Mouse (Mus musculus): ENCODE results near the gene Narf. TPM values are rescaled to one million over a fixed set of nuclear protein-coding genes. Genes with fewer than 3 reads are reported as not detected.

The Narf gene
- total RNA-seq (2014; rRNA removed) = 39.8 and 44.3 TPM in 2 replicates
- polyA plus RNA-seq (2012; rRNA removed) = 39.5 and 45.3 TPM in 2 replicates

GRCm38 (mm10) chr11:121236564-121237344 is at the start of gene Narf:
Gene Narf (plus strand): TSS chr11:121237253.
- Histone ChIP-seq H3K36me3 (ENCODE audit: control insufficient read depth, insufficient read depth, low read length) (peaks cover 14% of the 10 kb centered on the region), H3K4me1 (ENCODE audit: control insufficient read depth, insufficient read depth, low read length) (peaks cover 2% of the 10 kb centered on the region; the same call in 1 of the 2 replicates), H3K4me3 (ENCODE audit: insufficient read depth, low read depth, low read length) (peak within 1 kb of the TSS; percentile 74), H3K9ac (ENCODE audit: low read depth, low read length) (peak within 1 kb of the TSS; percentile 85), H3K27ac (replicated peaks; ENCODE audit: insufficient read depth, low read depth, low read length) (peak within 1 kb of the TSS; percentile 86), H3K27me3 (ENCODE audit: control insufficient read depth, insufficient read depth, low read length) (no peaks in the 10 kb centered on the region), H3K79me2 (ENCODE audit: control insufficient read depth, insufficient read depth, low read length) (no peaks in the 10 kb centered on the region; the same call in 1 of the 2 replicates)
- peak; percentile 99 for DNase-seq (ENCODE audit: extremely low read depth, low read depth, low spot score)
- peak; percentile 65 for TF ChIP-seq CTCF (IDR thresholded peaks at IDR 0.05; ENCODE audit: low read depth, low read length)
- peak; percentile 99 for TF ChIP-seq POLR2A (IDR thresholded peaks at IDR 0.05; ENCODE audit: extremely low read depth, insufficient read depth, low read length)
- under 1% methylated on average over 50 of the region's 50 CpGs for WGBS

GRCm38 (mm10) chr11:121189681-121190080 is 47.4 kb upstream of the Narf start:
- H3K79me2 ChIP-seq (ENCODE audit: control insufficient read depth, insufficient read depth, low read length) = no peaks in the 10 kb centered on the region
- no peak overlapping the region for H3K4me3 ChIP-seq (ENCODE audit: insufficient read depth, low read depth, low read length)
- WGBS = 21% methylated on average over 3 of the region's 3 CpGs
- H3K27me3 ChIP-seq (ENCODE audit: control insufficient read depth, insufficient read depth, low read length) = no peaks in the 10 kb centered on the region
- peaks cover 6% of the 10 kb centered on the region for H3K4me1 ChIP-seq (ENCODE audit: control insufficient read depth, insufficient read depth, low read length)
- H3K27ac ChIP-seq (replicated peaks; ENCODE audit: insufficient read depth, low read depth, low read length) = no peak overlapping the region
- TF ChIP-seq CTCF (IDR thresholded peaks at IDR 0.05; ENCODE audit: low read depth, low read length) = no peak
- TF ChIP-seq POLR2A (IDR thresholded peaks at IDR 0.05; ENCODE audit: extremely low read depth, insufficient read depth, low read length) = no peak
- no peak overlapping the region for H3K9ac ChIP-seq (ENCODE audit: low read depth, low read length)
- H3K36me3 ChIP-seq (ENCODE audit: control insufficient read depth, insufficient read depth, low read length) = no peaks in the 10 kb centered on the region
- peak; percentile 75 for DNase-seq (ENCODE audit: extremely low read depth, low read depth, low spot score)

- H3K27ac ChIP-seq (replicated peaks; ENCODE audit: insufficient read depth, low read depth, low read length) = no peak overlapping the region
- H3K36me3 ChIP-seq (ENCODE audit: control insufficient read depth, insufficient read depth, low read length) = no peaks in the 10 kb centered on the region
- H3K4me1 ChIP-seq (ENCODE audit: control insufficient read depth, insufficient read depth, low read length) = peaks cover 6% of the 10 kb centered on the region
- 85% methylated on average over 2 of the region's 2 CpGs for WGBS
- TF ChIP-seq POLR2A (IDR thresholded peaks at IDR 0.05; ENCODE audit: extremely low read depth, insufficient read depth, low read length) = no peak
- TF ChIP-seq CTCF (IDR thresholded peaks at IDR 0.05; ENCODE audit: low read depth, low read length) = no peak
- no peak for DNase-seq (ENCODE audit: extremely low read depth, low read depth, low spot score)
- no peaks in the 10 kb centered on the region for H3K79me2 ChIP-seq (ENCODE audit: control insufficient read depth, insufficient read depth, low read length)
- no peak overlapping the region for H3K4me3 ChIP-seq (ENCODE audit: insufficient read depth, low read depth, low read length)
- H3K9ac ChIP-seq (ENCODE audit: low read depth, low read length) = no peak overlapping the region
- no peaks in the 10 kb centered on the region for H3K27me3 ChIP-seq (ENCODE audit: control insufficient read depth, insufficient read depth, low read length)
Measured at GRCm38 (mm10) chr11:121192742-121193141, 44.3 kb upstream of the Narf start.

- Histone ChIP-seq H3K79me2 (ENCODE audit: control insufficient read depth, insufficient read depth, low read length) (no peaks in the 10 kb centered on the region), H3K27me3 (ENCODE audit: control insufficient read depth, insufficient read depth, low read length) (no peaks in the 10 kb centered on the region), H3K4me3 (ENCODE audit: insufficient read depth, low read depth, low read length) (no peak overlapping the region), H3K36me3 (ENCODE audit: control insufficient read depth, insufficient read depth, low read length) (no peaks in the 10 kb centered on the region), H3K9ac (ENCODE audit: low read depth, low read length) (no peak overlapping the region), H3K4me1 (ENCODE audit: control insufficient read depth, insufficient read depth, low read length) (peaks cover 6% of the 10 kb centered on the region), H3K27ac (replicated peaks; ENCODE audit: insufficient read depth, low read depth, low read length) (no peak overlapping the region)
- WGBS = 82% methylated on average over 3 of the region's 3 CpGs
- DNase-seq (ENCODE audit: extremely low read depth, low read depth, low spot score) = no peak
- TF ChIP-seq CTCF (IDR thresholded peaks at IDR 0.05; ENCODE audit: low read depth, low read length) = no peak
Measured at GRCm38 (mm10) chr11:121193415-121193814, 43.6 kb upstream of the Narf start.

- no peak for TF ChIP-seq POLR2A (IDR thresholded peaks at IDR 0.05; ENCODE audit: extremely low read depth, insufficient read depth, low read length)
- no peak for TF ChIP-seq CTCF (IDR thresholded peaks at IDR 0.05; ENCODE audit: low read depth, low read length)
- Histone ChIP-seq H3K27me3 (ENCODE audit: control insufficient read depth, insufficient read depth, low read length) (no peaks in the 10 kb centered on the region), H3K4me3 (ENCODE audit: insufficient read depth, low read depth, low read length) (no peak overlapping the region), H3K36me3 (ENCODE audit: control insufficient read depth, insufficient read depth, low read length) (no peaks in the 10 kb centered on the region), H3K4me1 (ENCODE audit: control insufficient read depth, insufficient read depth, low read length) (0 out of 2 replicates have a peak, but pooled peaks cover 3% of the 10 kb centered on the region), H3K79me2 (ENCODE audit: control insufficient read depth, insufficient read depth, low read length) (no peaks in the 10 kb centered on the region), H3K9ac (ENCODE audit: low read depth, low read length) (no peak overlapping the region), H3K27ac (replicated peaks; ENCODE audit: insufficient read depth, low read depth, low read length) (no peak overlapping the region)
- no peak for DNase-seq (ENCODE audit: extremely low read depth, low read depth, low spot score)
- WGBS = 70% methylated on average over 2 of the region's 2 CpGs
Measured at GRCm38 (mm10) chr11:121198622-121199021, 38.4 kb upstream of the Narf start.

- 81% methylated on average over 4 of the region's 4 CpGs for WGBS
- TF ChIP-seq CTCF (IDR thresholded peaks at IDR 0.05; ENCODE audit: low read depth, low read length) (no peak), POLR2A (IDR thresholded peaks at IDR 0.05; ENCODE audit: extremely low read depth, insufficient read depth, low read length) (no peak)
Measured at GRCm38 (mm10) chr11:121199851-121200250, 37.2 kb upstream of the Narf start.

More at GRCm38 (mm10) chr11:121199851-121200250, 37.2 kb upstream of the Narf start:
- Histone ChIP-seq H3K9ac (ENCODE audit: low read depth, low read length) (no peak overlapping the region), H3K4me3 (ENCODE audit: insufficient read depth, low read depth, low read length) (no peak overlapping the region), H3K79me2 (ENCODE audit: control insufficient read depth, insufficient read depth, low read length) (no peaks in the 10 kb centered on the region), H3K4me1 (ENCODE audit: control insufficient read depth, insufficient read depth, low read length) (peaks cover 6% of the 10 kb centered on the region; the same call in 1 of the 2 replicates), H3K36me3 (ENCODE audit: control insufficient read depth, insufficient read depth, low read length) (no peaks in the 10 kb centered on the region), H3K27me3 (ENCODE audit: control insufficient read depth, insufficient read depth, low read length) (no peaks in the 10 kb centered on the region), H3K27ac (replicated peaks; ENCODE audit: insufficient read depth, low read depth, low read length) (no peak overlapping the region)
- DNase-seq (ENCODE audit: extremely low read depth, low read depth, low spot score) = no peak
